Mouse (Mus musculus): Measurements from ENCODE around the gene Btn1a1. TPM values are rescaled to one million over a fixed set of nuclear protein-coding genes. Genes with fewer than 3 reads are reported as not detected.

The Btn1a1 gene
- polyA plus RNA-seq, 1 experiment from 2014 or later: not detected

Other genes with a start within 250 kb of the Btn1a1 start
- not detected in 3 replicates for gene Vmn1r222, start 230.0 kb downstream of the Btn1a1 start, polyA plus RNA-seq (2018)
- gene Vmn1r223, start 218.8 kb downstream of the Btn1a1 start, polyA plus RNA-seq (2018): not detected in 3 replicates
- gene Zfp322a, start 96.7 kb downstream of the Btn1a1 start, polyA plus RNA-seq (2018): 12.3 to 19.9 TPM (median 12.8 TPM) in 3 replicates
- 3.5 to 4.4 TPM (median 3.7 TPM) in 3 replicates for gene Abt1, start 42.0 kb downstream of the Btn1a1 start, polyA plus RNA-seq (2018)
- gene Btn2a2, start 23.0 kb upstream of the Btn1a1 start, polyA plus RNA-seq (2018): not detected in 3 replicates
- 1.0 to 1.9 TPM in 2 of 3 replicates, not detected in the other for gene Hist1h4h, start 65.1 kb upstream of the Btn1a1 start, polyA plus RNA-seq (2018)
- not detected in 3 replicates for gene Hist1h2af, start 68.0 kb upstream of the Btn1a1 start, polyA plus RNA-seq (2018)
- not detected in 3 replicates for gene Hist1h3g, start 69.5 kb upstream of the Btn1a1 start, polyA plus RNA-seq (2018)
- 0.09 to 0.34 TPM (median 0.15 TPM) in 3 replicates for gene Hist1h2bh, start 77.5 kb upstream of the Btn1a1 start, polyA plus RNA-seq (2018)
- not detected in 3 replicates for gene Hist1h3f, start 78.2 kb upstream of the Btn1a1 start, polyA plus RNA-seq (2018)
- gene Hist1h4f, start 85.7 kb upstream of the Btn1a1 start, polyA plus RNA-seq (2018): not detected in 3 replicates
- 0.05 to 0.10 TPM (median 0.10 TPM) in 3 replicates for gene Hist1h1d, start 87.4 kb upstream of the Btn1a1 start, polyA plus RNA-seq (2018)
- 0.26 TPM in 1 of 3 replicates, not detected in the others for gene Hist1h3e, start 96.5 kb upstream of the Btn1a1 start, polyA plus RNA-seq (2018)
- gene Hist1h2ae, start 105.3 kb upstream of the Btn1a1 start, polyA plus RNA-seq (2018): 0.70 to 2.0 TPM (median 0.90 TPM) in 3 replicates
- gene Hist1h2bg, start 105.5 kb upstream of the Btn1a1 start, polyA plus RNA-seq (2018): 0.65 to 7.9 TPM (median 2.9 TPM) in 3 replicates
- gene Hist1h2bf, start 108.3 kb upstream of the Btn1a1 start, polyA plus RNA-seq (2018): not detected in 3 replicates
- gene Hist1h2ad, start 108.5 kb upstream of the Btn1a1 start, polyA plus RNA-seq (2018): not detected in 3 replicates
- 0.13 to 1.1 TPM in 2 of 3 replicates, not detected in the other for gene Hist1h3d, start 109.9 kb upstream of the Btn1a1 start, polyA plus RNA-seq (2018)
- 0.13 TPM in 1 of 3 replicates, not detected in the others for gene Hist1h4d, start 115.7 kb upstream of the Btn1a1 start, polyA plus RNA-seq (2018)
- 0.35 to 1.0 TPM (median 0.76 TPM) in 3 replicates for gene Hist1h2be, start 155.2 kb upstream of the Btn1a1 start, polyA plus RNA-seq (2018)
- gene Hist1h1e, start 156.7 kb upstream of the Btn1a1 start, polyA plus RNA-seq (2018): 0.16 to 0.34 TPM (median 0.26 TPM) in 3 replicates
- 0.20 to 0.36 TPM (median 0.33 TPM) in 3 replicates for gene Hist1h2ac, start 218.0 kb upstream of the Btn1a1 start, polyA plus RNA-seq (2018)
- gene Hist1h2bc, start 218.3 kb upstream of the Btn1a1 start, polyA plus RNA-seq (2018): 101 to 170 TPM (median 160 TPM) in 3 replicates
- not detected in 3 replicates for gene Hist1h1t, start 229.9 kb upstream of the Btn1a1 start, polyA plus RNA-seq (2018)
- gene Hist1h4c, start 232.6 kb upstream of the Btn1a1 start, polyA plus RNA-seq (2018): 0.53 TPM in 1 of 3 replicates, not detected in the others
- 27.7 to 67.4 TPM (median 36.4 TPM) in 3 replicates for gene Hfe, start 245.0 kb upstream of the Btn1a1 start, polyA plus RNA-seq (2018)